Mouse (Mus musculus): Measurements from ENCODE around the gene Agtrap. TPM values are rescaled to one million over a fixed set of nuclear protein-coding genes. Genes with fewer than 3 reads are reported as not detected.
A peak's percentile ranks its signal among the peaks of the same experiment; 100 is the strongest.

Agtrap gene
- total RNA-seq (2014; rRNA removed) (3.8 and 4.2 TPM in 2 replicates), polyA plus RNA-seq (2015; fragmentation: Nextera tagmentation; extraction: Ambion mirVana) (5.6 and 7.9 TPM in 2 replicates)

- DNase-seq (peak; percentile 95), ATAC-seq (peak; percentile 97)
- Histone ChIP-seq H3K9me3 (ENCODE audit: low read length) (no peaks in the 10 kb centered on the region), H3K9ac (peak within 1 kb of the TSS; percentile 50), H3K4me1 (ENCODE audit: insufficient read depth) (peaks cover 5% of the 10 kb centered on the region; the same call in 1 of the 2 replicates), H3K4me2 (ENCODE audit: low read depth) (peak within 1 kb of the TSS; percentile 90), H3K4me3 (ENCODE audit: low read depth, low read length) (peak within 1 kb of the TSS; percentile 46), H3K27me3 (ENCODE audit: insufficient read depth, low read length) (no peaks in the 10 kb centered on the region), H3K27ac (ENCODE audit: low read depth, low read length) (peak within 1 kb of the TSS; percentile 57), H3K36me3 (ENCODE audit: insufficient read depth) (no peaks in the 10 kb centered on the region)
- TF ChIP-seq CTCF (IDR thresholded peaks at IDR 0.05; ENCODE audit: low read depth): no peak
- WGBS: 4% methylated on average over 34 of the region's 34 CpGs
These were observed at the start of gene Agtrap for GRCm38 (mm10) chr4:148087907-148088527. Gene Agtrap (minus strand): TSS chr4:148088031.

- WGBS: 48% methylated on average over 8 of the region's 8 CpGs
- DNase-seq: no peak
- H3K27me3 ChIP-seq (ENCODE audit: insufficient read depth, low read length): no peaks in the 10 kb centered on the region
- H3K36me3 ChIP-seq (ENCODE audit: insufficient read depth): no peaks in the 10 kb centered on the region
- H3K4me2 ChIP-seq (ENCODE audit: low read depth): no peak overlapping the region
- no peak for ATAC-seq
- no peaks in the 10 kb centered on the region for H3K4me1 ChIP-seq (ENCODE audit: insufficient read depth)
- no peak for TF ChIP-seq CTCF (IDR thresholded peaks at IDR 0.05; ENCODE audit: low read depth)
- no peaks in the 10 kb centered on the region for H3K9me3 ChIP-seq (ENCODE audit: low read length)
- H3K4me3 ChIP-seq (ENCODE audit: low read depth, low read length): no peak overlapping the region
- H3K27ac ChIP-seq (ENCODE audit: low read depth, low read length): no peak overlapping the region
- no peak overlapping the region for H3K9ac ChIP-seq
These were observed 49.7 kb upstream of the Agtrap start for GRCm38 (mm10) chr4:148137503-148137902.

GRCm38 (mm10) chr4:148134988-148135387 is 47.2 kb upstream of the Agtrap start:
- Histone ChIP-seq H3K27me3 (ENCODE audit: insufficient read depth, low read length) (no peaks in the 10 kb centered on the region), H3K9me3 (ENCODE audit: low read length) (no peaks in the 10 kb centered on the region), H3K4me1 (ENCODE audit: insufficient read depth) (peaks cover 8% of the 10 kb centered on the region), H3K4me2 (ENCODE audit: low read depth) (no peak overlapping the region), H3K4me3 (ENCODE audit: low read depth, low read length) (no peak overlapping the region), H3K9ac (no peak overlapping the region), H3K36me3 (ENCODE audit: insufficient read depth) (no peaks in the 10 kb centered on the region), H3K27ac (ENCODE audit: low read depth, low read length) (no peak overlapping the region)
- DNase-seq: no peak
- WGBS: 84% methylated on average over 8 of the region's 8 CpGs
- TF ChIP-seq CTCF (IDR thresholded peaks at IDR 0.05; ENCODE audit: low read depth): no peak
- ATAC-seq: no peak

GRCm38 (mm10) chr4:148131497-148132081 is 43.8 kb upstream of the Agtrap start:
- Histone ChIP-seq H3K9me3 (ENCODE audit: low read length) (no peaks in the 10 kb centered on the region), H3K4me2 (ENCODE audit: low read depth) (peak overlapping the region; percentile 81), H3K9ac (peak overlapping the region; percentile 99), H3K36me3 (ENCODE audit: insufficient read depth) (no peaks in the 10 kb centered on the region), H3K27me3 (ENCODE audit: insufficient read depth, low read length) (no peaks in the 10 kb centered on the region), H3K4me1 (ENCODE audit: insufficient read depth) (peaks cover 17% of the 10 kb centered on the region), H3K4me3 (ENCODE audit: low read depth, low read length) (peak overlapping the region; percentile 87), H3K27ac (ENCODE audit: low read depth, low read length) (peak overlapping the region; percentile 97)
- DNase-seq (peak; percentile 59), ATAC-seq (peak; percentile 51)
- no peak for TF ChIP-seq CTCF (IDR thresholded peaks at IDR 0.05; ENCODE audit: low read depth)
- 1% methylated on average over 21 of the region's 21 CpGs for WGBS

- Histone ChIP-seq H3K4me2 (ENCODE audit: low read depth) (peak within 1 kb of the TSS; percentile 81), H3K27me3 (ENCODE audit: insufficient read depth, low read length) (no peaks in the 10 kb centered on the region), H3K4me1 (ENCODE audit: insufficient read depth) (peaks cover 17% of the 10 kb centered on the region), H3K9ac (peak within 1 kb of the TSS; percentile 99), H3K36me3 (ENCODE audit: insufficient read depth) (no peaks in the 10 kb centered on the region), H3K9me3 (ENCODE audit: low read length) (no peaks in the 10 kb centered on the region), H3K4me3 (ENCODE audit: low read depth, low read length) (peak within 1 kb of the TSS; percentile 87), H3K27ac (ENCODE audit: low read depth, low read length) (peak within 1 kb of the TSS; percentile 97)
- ATAC-seq: peak; percentile 83
- under 1% methylated on average over 69 of the region's 87 CpGs for WGBS
- DNase-seq: peak; percentile 79
- TF ChIP-seq CTCF (IDR thresholded peaks at IDR 0.05; ENCODE audit: low read depth): no peak
These were observed 43.0 kb upstream of the Agtrap start, which contains the start of gene Draxin for GRCm38 (mm10) chr4:148130561-148131413. Gene Draxin (minus strand): TSS chr4:148130698.

DNA sequence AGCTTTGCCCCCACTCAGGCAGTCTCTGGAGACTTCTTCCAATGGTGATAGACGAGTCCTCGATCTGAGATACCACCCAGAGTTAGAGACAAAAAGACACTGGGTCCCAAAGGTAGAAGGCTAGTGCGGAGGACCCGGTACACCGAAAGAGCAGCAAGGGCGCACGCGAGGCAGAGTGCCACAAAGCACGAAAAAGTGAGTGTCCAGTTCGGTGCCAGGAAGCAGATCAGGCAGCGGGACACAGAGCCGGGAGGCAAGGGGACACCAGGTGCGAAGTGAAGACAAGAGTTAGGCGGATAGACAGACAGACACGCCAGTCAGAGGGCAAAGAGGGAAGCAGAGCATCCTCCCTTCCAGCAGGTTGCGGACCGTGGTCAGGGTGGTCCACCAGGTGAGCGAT is 42.3 kb upstream of the Agtrap start, which contains the start of gene Mad2l2:
TSS of gene Mad2l2 (plus strand) at position 252 of the 400 bp plus-strand sequence.
- TF ChIP-seq CTCF (IDR thresholded peaks at IDR 0.05; ENCODE audit: low read depth): no peak; the same call in 1 of the 2 replicates
- ATAC-seq (peak; percentile 9; the same call in 1 of the 2 replicates), DNase-seq (peak; percentile 65)
- H3K27me3 ChIP-seq (ENCODE audit: insufficient read depth, low read length): no peaks in the 10 kb centered on the region
- H3K36me3 ChIP-seq (ENCODE audit: insufficient read depth): no peaks in the 10 kb centered on the region
- H3K4me1 ChIP-seq (ENCODE audit: insufficient read depth): peaks cover 18% of the 10 kb centered on the region
- H3K27ac ChIP-seq (ENCODE audit: low read depth, low read length): peak within 1 kb of the TSS; percentile 97
- peak within 1 kb of the TSS; percentile 87 for H3K4me3 ChIP-seq (ENCODE audit: low read depth, low read length)
- H3K9me3 ChIP-seq (ENCODE audit: low read length): no peaks in the 10 kb centered on the region
- peak within 1 kb of the TSS; percentile 99 for H3K9ac ChIP-seq
- H3K4me2 ChIP-seq (ENCODE audit: low read depth): peak within 1 kb of the TSS; percentile 81
- WGBS: 2% methylated on average over 17 of the region's 18 CpGs
